In the genomic region with DNA sequence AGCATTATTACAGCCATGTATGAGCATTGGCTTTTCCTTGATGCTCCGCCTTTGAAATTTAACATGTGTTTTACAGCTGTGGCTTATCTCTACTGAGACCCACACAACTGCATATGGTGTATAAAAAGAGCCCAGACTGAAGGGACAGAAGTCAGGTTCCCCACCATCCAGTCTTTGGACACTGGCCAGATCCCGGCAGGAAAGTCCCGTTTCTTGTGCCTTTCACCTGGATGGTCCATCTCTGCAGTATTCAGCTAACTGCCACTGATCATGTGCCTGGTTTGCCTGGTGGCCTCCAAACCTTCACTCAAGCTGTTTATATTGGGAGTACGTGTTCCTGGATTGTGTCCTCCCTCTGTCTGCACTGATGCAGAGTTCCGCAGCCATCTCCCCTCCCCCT, we compare ENCODE assay signal across 25 mouse cellular contexts. TPM values are rescaled to one million over a fixed set of nuclear protein-coding genes. Genes with fewer than 3 reads are reported as not detected.
"Had no signal": no experiment of that assay in that cellular context is flagged by ENCODE, and none has a peak within 500 bp of the region (broad histone marks: within the 10 kb centered on the region; RNA-seq: fewer than 3 reads in every experiment).

No protein-coding gene starts in this region.

- H3K9ac ChIP-seq: limb, embryonic 12.5 days; liver, embryonic 12.5 days; liver, embryonic 15.5 days; lung, embryonic 15.5 days had no signal

- H3K4me3 ChIP-seq: limb, embryonic 12.5 days; liver, embryonic 12.5 days; liver, embryonic 15.5 days; lung, embryonic 15.5 days had no signal

- H3K27me3 ChIP-seq: limb, embryonic 12.5 days; lung, embryonic 15.5 days had no signal

- H3K27ac ChIP-seq: limb, embryonic 12.5 days; liver, embryonic 12.5 days; liver, embryonic 15.5 days; lung, embryonic 15.5 days; macrophage had no signal

- H3K4me2 ChIP-seq: limb, embryonic 12.5 days; liver, embryonic 12.5 days; liver, embryonic 15.5 days; lung, embryonic 15.5 days; midbrain, embryonic 11.5 days had no signal

- DNase-seq: kidney, adult 18-20 months; kidney, adult 9 months; kidney, postnatal 14 days; liver; lung, adult 18-20 months; lung, postnatal 14 days; thymus, adult 2 months; thymus, postnatal 14 days; thymus, postnatal 4 days had no signal

- ATAC-seq: liver, embryonic 12.5 days had no signal

- H3K4me1 ChIP-seq: lung, embryonic 15.5 days had no signal

- H3K36me3 ChIP-seq: limb, embryonic 12.5 days; liver, embryonic 12.5 days; liver, embryonic 15.5 days; lung, embryonic 15.5 days had no signal

- H3K9me3 ChIP-seq: liver, embryonic 12.5 days; liver, embryonic 15.5 days; lung, embryonic 15.5 days had no signal

RNA-seq across cellular contexts. Expression of a gene that starts 4.0 kb away (rescaled TPM):
- total RNA-seq: left cerebral cortex, postnatal 25 days; midbrain, postnatal 0 days had no signal
- polyA plus RNA-seq: kidney, embryonic 16.5 days; limb, embryonic 12.5 days; liver, embryonic 12.5 days; lung, embryonic 15.5 days; macrophage; midbrain, embryonic 11.5 days; midbrain, embryonic 14.5 days; midbrain, postnatal 0 days; neural tube, embryonic 11.5 days; neural tube, embryonic 14.5 days; small intestine, adult 2 months; spleen, adult 2 months; stomach, embryonic 16.5 days; testis, adult 2 months had no signal
